Mouse (Mus musculus) ES-E14 (cell line): ENCODE data around the gene Olfml3. TPM values are rescaled to one million over a fixed set of nuclear protein-coding genes. Genes with fewer than 3 reads are reported as not detected.

Experiments used
- DNase-seq: peaks from one replicate; pipeline ENCODE4 v3.0.0-alpha.2; 2013; ENCODE audit warnings: low read depth, low spot score
- H3K27ac ChIP-seq: 2 replicates; pipeline ENCODE4 v1.5.1; 2012; ENCODE audit warnings: low read depth, mild to moderate bottlenecking, low read length, moderate library complexity, mixed read lengths; ENCODE audit not compliant: poor library complexity, insufficient read depth, severe bottlenecking
- H3K36me3 ChIP-seq: 2 replicates; pipeline ENCODE4 v1.6.1; 2012; ENCODE audit warnings: mild to moderate bottlenecking, low read length, moderate library complexity, mixed read lengths; ENCODE audit not compliant: control insufficient read depth, poor library complexity, insufficient read depth, severe bottlenecking
- H3K4me1 ChIP-seq, 2 experiments: fragments of 150-350 bp in 1 of 2; sonication (generic) in 1 of 2; 2 replicates each; pipeline ENCODE4 v1.6.1; 2012; ENCODE audit warnings: low read length in 2 of 2, mild to moderate bottlenecking in 1 of 2, mixed read lengths in 1 of 2; ENCODE audit not compliant: control insufficient read depth in 2 of 2, insufficient read depth in 2 of 2, poor library complexity in 1 of 2
- H3K4me3 ChIP-seq, 2 experiments: fragments of 150-350 bp in 1 of 2; sonication (generic) in 1 of 2; 2 replicates each; pipeline ENCODE4 v1.5.1; 2012; ENCODE audit warnings: low read length in 2 of 2, low read depth in 1 of 2, mild to moderate bottlenecking in 1 of 2, mixed read lengths in 1 of 2; ENCODE audit not compliant: insufficient read depth in 1 of 2, poor library complexity in 1 of 2, severe bottlenecking in 1 of 2
- H3K9ac ChIP-seq: 2 replicates; pipeline ENCODE4 v1.6.1; 2012; ENCODE audit warnings: low read depth, mild to moderate bottlenecking, low read length, mixed read lengths; ENCODE audit not compliant: poor library complexity, insufficient read depth, severe bottlenecking
- H3K9me3 ChIP-seq: fragments of 150-350 bp; sonication (generic); 2 replicates; pipeline ENCODE4 v1.6.1; 2012; ENCODE audit warnings: low read depth, mild to moderate bottlenecking, low read length; ENCODE audit not compliant: control insufficient read depth, insufficient read depth
- CHD2 ChIP-seq: IDR thresholded peaks from 2 replicates; pipeline ENCODE4 v1.6.1; 2014; ENCODE audit warnings: mild to moderate bottlenecking, low read depth, low read length, inconsistent platforms
- HCFC1 ChIP-seq: IDR thresholded peaks from 2 replicates; pipeline ENCODE4 v1.6.1; 2012; ENCODE audit warnings: low read length, inconsistent platforms, borderline replicate concordance; ENCODE audit not compliant: insufficient read depth
- MAFK ChIP-seq: IDR thresholded peaks from 2 replicates; pipeline ENCODE4 v1.6.1; 2014; ENCODE audit warnings: mild to moderate bottlenecking, low read depth, low read length, inconsistent platforms; ENCODE audit not compliant: insufficient read depth
- ZC3H11A ChIP-seq: IDR thresholded peaks from 2 replicates; pipeline ENCODE4 v1.6.1; 2012; ENCODE audit warnings: low read depth, mild to moderate bottlenecking, inconsistent platforms, low read length, borderline replicate concordance
- ZNF384 ChIP-seq: IDR thresholded peaks from 2 replicates; pipeline ENCODE4 v1.6.1; 2012; ENCODE audit warnings: low read depth, low read length, inconsistent platforms
- in situ Hi-C, 2 experiments: fragments of 600-800 bp; cut with MboI; formaldehyde crosslinking; loops; one replicate each; pipeline ENCODE4 v1.15.1; 2025; ENCODE audit warnings: low sequenced_read_pairs in 2 of 2, inconsistent platforms in 1 of 2; ENCODE audit not compliant: unreplicated experiment in 2 of 2
- total RNA-seq: library from RNA; depleted of rRNA; stranded (reverse); fragments of 300-350 nt; gene quantifications from 2 replicates; pipeline ENCODE4 v1.2.3, GENCODE M21; 2012

The Olfml3 gene
- total RNA-seq, 1 experiment: 1.2 TPM

DNA sequence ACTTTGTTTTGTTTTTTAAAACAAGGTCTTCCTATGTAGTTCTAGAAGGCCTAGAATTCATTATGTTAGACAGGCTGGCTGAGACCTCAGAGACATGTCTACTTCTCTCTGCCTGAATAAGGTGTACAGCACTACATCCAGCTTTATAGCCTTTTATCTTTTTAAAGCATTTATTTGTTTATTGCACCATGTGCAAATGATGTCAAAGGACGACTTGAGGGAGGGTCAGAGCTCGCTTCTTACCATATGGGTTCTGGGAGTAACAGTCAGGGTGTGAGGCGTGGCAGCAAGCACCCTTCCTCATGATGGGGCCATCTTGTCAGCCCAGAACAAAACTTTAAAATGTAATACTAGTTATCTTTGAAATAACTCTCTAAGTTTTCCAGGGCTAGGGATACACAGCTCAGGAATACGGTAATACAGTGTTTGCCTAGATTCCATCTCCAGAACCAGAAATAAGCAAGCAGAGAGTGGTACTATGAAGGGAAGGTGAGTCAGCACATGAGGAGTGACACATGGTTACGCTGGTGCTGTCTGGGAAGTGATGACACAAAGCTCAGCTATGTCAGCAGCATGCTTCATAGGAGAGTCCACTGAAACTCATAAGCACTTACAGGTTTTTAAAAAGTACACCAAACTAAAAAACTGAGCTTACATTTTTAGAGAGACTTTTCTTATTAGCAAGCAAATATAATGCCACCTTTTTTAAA lies 21.6 kb upstream of the Olfml3 start:
- H3K9me3 ChIP-seq: no peaks in the 10 kb centered on the region

GRCm38 (mm10) chr3:103758456-103758855 lies 20.7 kb upstream of the Olfml3 start:
- in situ Hi-C loops: no loop called here
- DNase-seq: no peak
- TF ChIP-seq CHD2 (no peak), ZC3H11A (no peak), HCFC1 (no peak), MAFK (no peak), ZNF384 (no peak)
- Histone ChIP-seq H3K27ac (no peak overlapping the region), H3K9ac (no peak overlapping the region), H3K9me3 (no peaks in the 10 kb centered on the region), H3K36me3 (peaks cover 14% of the 10 kb centered on the region), H3K4me3 (no peak overlapping the region), H3K4me1 (peaks cover 0 to 3% of the 10 kb centered on the region in 2 experiments; a peak in 1 of 4 replicates)

More for the DNA sequence above, 21.6 kb upstream of the Olfml3 start:
- Histone ChIP-seq H3K4me1 (peaks cover 0 to 3% of the 10 kb centered on the region in 2 experiments; a peak in 1 of 4 replicates), H3K9ac (no peak overlapping the region), H3K4me3 (no peak overlapping the region), H3K36me3 (peaks cover 14% of the 10 kb centered on the region), H3K27ac (no peak overlapping the region)
- TF ChIP-seq MAFK (peak; percentile 10; the same call in 1 of the 2 replicates), HCFC1 (no peak)
- in situ Hi-C loops: no loop called here
- DNase-seq: no peak

DNA sequence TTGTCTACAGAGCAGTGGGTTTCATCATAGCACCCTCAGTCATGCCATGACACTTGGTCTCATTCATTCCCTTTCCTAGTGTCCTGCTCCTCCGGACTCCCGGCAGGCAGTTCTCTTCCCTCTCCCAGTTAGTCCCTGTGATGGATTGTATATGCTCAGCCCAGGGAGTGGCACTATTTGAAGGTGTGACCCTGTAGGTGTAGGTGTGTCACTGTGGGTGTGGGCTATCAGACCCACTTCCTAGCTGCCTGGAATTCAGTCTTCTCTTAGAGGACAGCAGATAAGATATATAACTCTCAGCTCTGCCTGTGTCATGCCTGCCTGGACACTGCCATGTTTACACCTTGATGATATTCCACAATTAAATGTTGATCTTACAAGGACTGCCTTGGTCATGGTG lies 19.1 kb upstream of the Olfml3 start:
- no peak for DNase-seq
- Histone ChIP-seq H3K9ac (no peak overlapping the region), H3K27ac (no peak overlapping the region), H3K4me3 (no peak overlapping the region), H3K4me1 (peaks cover 0 to 3% of the 10 kb centered on the region in 2 experiments; a peak in 1 of 4 replicates), H3K36me3 (peaks cover 17% of the 10 kb centered on the region), H3K9me3 (no peaks in the 10 kb centered on the region)
- in situ Hi-C loops: no loop called here
- TF ChIP-seq MAFK (no peak), HCFC1 (no peak), CHD2 (no peak), ZC3H11A (no peak), ZNF384 (no peak)

- no peak overlapping the region for H3K27ac ChIP-seq
- H3K9ac ChIP-seq: no peak overlapping the region
- peaks cover 13% of the 10 kb centered on the region for H3K36me3 ChIP-seq
- TF ChIP-seq ZC3H11A (no peak), CHD2 (no peak), HCFC1 (no peak), MAFK (no peak), ZNF384 (no peak)
- DNase-seq: no peak
- in situ Hi-C loops: no loop called here
- H3K9me3 ChIP-seq: no peaks in the 10 kb centered on the region
- H3K4me3 ChIP-seq: no peak overlapping the region
- H3K4me1 ChIP-seq: no peaks in the 10 kb centered on the region
These were observed 17.6 kb upstream of the Olfml3 start for GRCm38 (mm10) chr3:103755351-103755750.

- peaks cover 15% of the 10 kb centered on the region for H3K36me3 ChIP-seq
- no peaks in the 10 kb centered on the region for H3K9me3 ChIP-seq
- no peaks in the 10 kb centered on the region for H3K4me1 ChIP-seq
- no peak overlapping the region for H3K9ac ChIP-seq
- H3K27ac ChIP-seq: no peak overlapping the region
- H3K4me3 ChIP-seq: no peak overlapping the region
- no peak for TF ChIP-seq ZNF384
- no peak for TF ChIP-seq CHD2
- no peak for TF ChIP-seq ZC3H11A
- TF ChIP-seq MAFK: no peak
- no peak for TF ChIP-seq HCFC1
- DNase-seq: no peak
- in situ Hi-C loops: no loop called here
These were observed 13.8 kb upstream of the Olfml3 start for GRCm38 (mm10) chr3:103751558-103751957.
